Mouse (Mus musculus): ENCODE data around the gene Fgr. TPM values are rescaled to one million over a fixed set of nuclear protein-coding genes. Genes with fewer than 3 reads are reported as not detected.
"Not testable (repeated sequence)": the region's sequence is repeated elsewhere in the genome, so short reads cannot be mapped to it uniquely, and the experiment has no call there.

Gene Fgr
- not detected in 2 replicates for polyA plus RNA-seq (2015; fragmentation: Nextera tagmentation; extraction: Ambion mirVana)

DNA sequence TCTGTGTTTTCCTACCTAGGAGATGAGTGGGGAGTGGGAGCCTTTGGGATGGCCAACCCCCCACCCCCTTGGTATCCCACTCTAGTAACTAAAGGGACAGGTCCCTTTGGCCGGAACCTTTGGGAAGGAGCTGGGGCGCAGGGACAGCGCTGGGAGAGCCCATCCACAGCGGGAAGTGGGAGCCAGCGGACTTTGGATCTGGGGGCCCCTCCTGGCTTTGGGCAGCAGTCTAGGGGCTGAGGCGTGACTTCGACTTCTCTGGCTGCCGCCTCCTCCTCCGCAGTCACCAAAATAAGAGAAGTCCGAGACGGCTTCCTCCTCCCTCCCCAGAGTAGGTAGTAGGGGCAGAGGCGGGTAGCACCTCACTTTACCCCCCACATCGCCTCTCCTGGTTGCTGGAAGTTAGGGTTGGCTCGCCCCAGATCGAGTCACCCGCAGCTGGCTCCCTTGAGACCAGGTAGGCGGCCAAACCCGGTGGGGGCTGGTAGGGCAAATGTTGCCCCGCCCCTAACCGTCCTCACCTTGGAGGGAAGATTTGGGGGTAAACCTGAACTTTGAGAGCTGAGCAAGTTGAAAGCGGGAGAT, at the start of gene Fgr:
Gene Fgr (plus strand): TSS at position 282 of the 585 bp plus-strand sequence.
- Histone ChIP-seq H3K4me2 (peak within 1 kb of the TSS; percentile 42), H3K27me3 (peaks cover 54% of the 10 kb centered on the region), H3K27ac (no peak within 1 kb of the TSS), H3K4me1 (peaks cover 26% of the 10 kb centered on the region), H3K36me3 (ENCODE audit: poor library complexity, severe bottlenecking) (no peaks in the 10 kb centered on the region), H3K9me3 (replicated peaks) (no peaks in the 10 kb centered on the region), H3K9ac (no peak within 1 kb of the TSS), H3K4me3 (no peak within 1 kb of the TSS)
- no peak for ATAC-seq
- 6% methylated on average over 20 of the region's 21 CpGs for WGBS

DNA sequence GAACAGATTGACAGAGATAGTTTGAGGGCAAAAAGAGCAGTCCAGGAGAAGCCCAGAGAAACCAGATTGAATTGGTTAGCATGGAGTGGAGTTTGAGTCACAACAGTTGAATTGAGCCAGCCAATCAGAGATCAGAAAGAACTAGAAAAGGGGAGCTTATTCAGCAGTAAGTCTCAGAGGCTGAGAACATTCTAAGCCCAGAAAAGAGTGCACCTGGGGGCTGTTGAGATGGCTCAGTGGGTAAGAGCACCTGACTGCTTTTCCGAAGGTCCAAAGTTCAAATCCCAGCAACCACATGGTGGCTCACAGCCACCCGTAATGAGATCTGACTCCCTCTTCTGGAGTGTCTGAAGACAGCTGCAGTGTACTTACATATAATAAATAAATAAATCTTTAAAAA, 47.4 kb upstream of the Fgr start:
- WGBS: 79% methylated on average over 2 of the region's 2 CpGs
- not testable (repeated sequence) for H3K9ac ChIP-seq; H3K4me2 ChIP-seq; H3K9me3 ChIP-seq (replicated peaks); ATAC-seq; H3K27ac ChIP-seq; H3K4me1 ChIP-seq; H3K27me3 ChIP-seq; H3K4me3 ChIP-seq; H3K36me3 ChIP-seq (ENCODE audit: poor library complexity, severe bottlenecking)

DNA sequence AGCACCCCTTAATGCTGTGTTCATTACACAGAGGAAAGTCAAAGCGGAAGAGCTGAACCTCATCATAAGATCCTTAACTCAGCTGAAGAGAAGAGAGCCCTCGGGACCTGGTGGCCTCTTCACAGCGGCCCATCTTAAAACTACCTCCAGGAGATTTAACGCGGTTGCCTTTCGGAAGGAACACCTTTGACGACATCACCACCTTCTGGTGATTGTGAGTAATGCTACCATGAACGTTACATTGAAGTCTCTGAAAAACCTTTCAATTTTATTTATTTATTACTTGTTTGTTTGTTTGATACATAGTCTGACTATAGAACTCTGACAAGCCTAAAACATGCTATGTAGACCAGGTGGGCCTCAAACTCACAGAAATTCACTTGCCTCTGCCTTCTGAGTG, 43.1 kb upstream of the Fgr start:
- H3K9ac ChIP-seq: no peak overlapping the region
- H3K4me2 ChIP-seq: no peak overlapping the region
- H3K36me3 ChIP-seq (ENCODE audit: poor library complexity, severe bottlenecking): no peaks in the 10 kb centered on the region
- H3K27me3 ChIP-seq: no peaks in the 10 kb centered on the region
- H3K9me3 ChIP-seq (replicated peaks): no peaks in the 10 kb centered on the region
- H3K4me1 ChIP-seq: 0 out of 2 replicates have a peak, but pooled peaks cover 6% of the 10 kb centered on the region
- 4% methylated on average over 8 of the region's 8 CpGs for WGBS
- no peak overlapping the region for H3K4me3 ChIP-seq
- H3K27ac ChIP-seq: no peak overlapping the region
- no peak for ATAC-seq

DNA sequence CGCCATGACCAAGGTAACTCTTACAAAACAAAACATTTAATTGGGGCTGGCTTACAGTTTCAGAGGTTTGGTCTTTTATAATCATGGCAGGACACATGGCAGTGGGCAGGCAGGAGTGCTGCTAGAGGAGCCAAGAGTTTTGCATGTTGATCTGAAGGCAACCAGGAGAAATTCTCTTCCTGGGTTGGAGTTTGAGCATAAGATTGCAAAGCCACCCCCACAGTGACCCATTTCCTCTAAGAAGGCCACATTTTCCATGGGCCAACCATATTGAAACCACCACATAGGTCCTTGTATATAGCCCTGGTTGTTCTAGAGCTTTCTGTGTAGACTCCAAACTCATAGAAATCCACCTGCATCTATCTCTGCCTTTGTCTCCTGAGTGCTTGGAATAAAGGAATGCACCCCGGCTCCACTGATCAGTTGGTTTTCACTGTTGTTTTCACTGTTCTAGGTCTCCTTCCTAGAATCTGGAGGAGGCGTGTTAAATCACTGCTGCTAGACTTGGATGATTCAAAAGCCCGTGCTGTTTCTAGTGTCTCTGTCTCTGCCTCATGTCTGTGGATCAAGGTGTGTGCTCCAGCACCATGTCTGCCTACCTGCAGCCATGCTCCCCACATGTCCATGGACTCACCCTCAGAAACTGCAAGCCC, 41.0 kb upstream of the Fgr start:
- Histone ChIP-seq H3K4me3 (no peak overlapping the region), H3K9ac (no peak overlapping the region), H3K4me1 (0 out of 2 replicates have a peak, but pooled peaks cover 7% of the 10 kb centered on the region), H3K27me3 (no peaks in the 10 kb centered on the region), H3K4me2 (no peak overlapping the region), H3K9me3 (replicated peaks) (no peaks in the 10 kb centered on the region), H3K27ac (no peak overlapping the region), H3K36me3 (ENCODE audit: poor library complexity, severe bottlenecking) (no peaks in the 10 kb centered on the region)
- no peak for ATAC-seq
- 80% methylated on average over 4 of the region's 4 CpGs for WGBS

DNA sequence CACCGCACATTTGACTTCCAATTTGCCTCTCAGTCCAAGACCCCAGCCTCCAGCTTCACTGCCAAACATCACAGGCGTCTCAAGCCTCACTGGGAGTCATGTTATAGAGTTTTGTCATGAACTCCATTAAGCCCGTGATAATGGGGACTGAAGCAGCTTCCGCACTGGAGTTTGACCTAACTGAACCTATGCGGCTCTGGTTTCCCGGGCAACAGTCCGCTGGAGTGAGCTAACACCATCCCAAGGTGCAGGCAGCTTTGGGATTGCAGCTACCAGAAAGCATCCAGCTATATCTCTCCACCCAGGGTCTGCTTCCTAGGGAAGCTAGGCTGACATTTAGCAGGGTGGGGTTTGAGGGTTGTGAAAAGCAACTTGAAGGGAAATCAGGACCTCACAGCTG, 39.3 kb upstream of the Fgr start:
- H3K9me3 ChIP-seq (replicated peaks): no peaks in the 10 kb centered on the region
- no peak overlapping the region for H3K9ac ChIP-seq
- H3K4me3 ChIP-seq: no peak overlapping the region
- no peaks in the 10 kb centered on the region for H3K36me3 ChIP-seq (ENCODE audit: poor library complexity, severe bottlenecking)
- peaks cover 18% of the 10 kb centered on the region; the same call in 1 of the 2 replicates for H3K4me1 ChIP-seq
- H3K4me2 ChIP-seq: no peak overlapping the region
- H3K27me3 ChIP-seq: no peaks in the 10 kb centered on the region
- H3K27ac ChIP-seq: no peak overlapping the region
- WGBS: 24% methylated on average over 7 of the region's 7 CpGs
- ATAC-seq: no peak

DNA sequence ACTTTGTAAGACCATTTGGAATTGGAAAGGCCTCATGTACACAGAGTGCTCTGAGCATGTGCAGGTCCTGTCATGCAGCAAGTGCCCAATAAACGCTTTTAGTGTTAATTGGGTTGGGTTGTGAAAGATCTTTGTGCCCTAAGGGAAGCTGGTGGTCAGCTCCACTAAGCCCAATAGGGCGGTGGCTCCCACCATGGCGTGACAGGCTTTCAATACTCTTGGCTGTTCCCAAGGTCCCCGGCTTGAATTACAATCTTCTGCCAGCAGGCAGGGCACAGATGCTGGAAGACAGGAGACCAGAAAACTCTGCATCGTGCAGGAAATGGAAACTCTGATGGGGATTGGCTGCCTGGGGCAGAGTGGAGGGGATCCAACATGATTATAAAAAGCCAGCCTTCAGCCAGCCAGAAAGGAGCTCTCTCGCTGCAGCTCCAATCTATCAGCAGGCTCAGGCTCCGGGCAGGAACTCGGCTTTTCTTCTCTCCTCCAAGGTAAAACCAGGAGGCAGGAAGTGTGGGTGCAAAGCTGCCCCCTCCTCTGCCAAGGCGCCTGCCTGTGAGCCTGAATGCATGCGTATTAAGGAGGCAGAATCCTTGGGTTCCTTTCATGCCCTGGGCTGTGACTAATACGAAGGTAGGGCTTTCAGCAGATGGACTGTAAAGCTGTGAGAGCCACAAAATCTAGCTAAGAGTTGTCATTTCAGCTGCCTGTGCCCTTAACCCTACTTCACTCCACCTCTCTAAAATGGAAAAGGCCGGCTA, 35.5 kb upstream of the Fgr start:
- H3K27me3 ChIP-seq: no peaks in the 10 kb centered on the region
- H3K9me3 ChIP-seq (replicated peaks): no peaks in the 10 kb centered on the region
- peak overlapping the region; percentile 35 for H3K4me2 ChIP-seq
- peak overlapping the region; percentile 38; the same call in 1 of the 2 replicates for H3K9ac ChIP-seq
- H3K4me1 ChIP-seq: peaks cover 18% of the 10 kb centered on the region; the same call in 1 of the 2 replicates
- peak; percentile 88 for ATAC-seq
- H3K4me3 ChIP-seq: no peak overlapping the region
- 46% methylated on average over 12 of the region's 12 CpGs for WGBS
- H3K27ac ChIP-seq: peak overlapping the region; percentile 83
- no peaks in the 10 kb centered on the region for H3K36me3 ChIP-seq (ENCODE audit: poor library complexity, severe bottlenecking)

DNA sequence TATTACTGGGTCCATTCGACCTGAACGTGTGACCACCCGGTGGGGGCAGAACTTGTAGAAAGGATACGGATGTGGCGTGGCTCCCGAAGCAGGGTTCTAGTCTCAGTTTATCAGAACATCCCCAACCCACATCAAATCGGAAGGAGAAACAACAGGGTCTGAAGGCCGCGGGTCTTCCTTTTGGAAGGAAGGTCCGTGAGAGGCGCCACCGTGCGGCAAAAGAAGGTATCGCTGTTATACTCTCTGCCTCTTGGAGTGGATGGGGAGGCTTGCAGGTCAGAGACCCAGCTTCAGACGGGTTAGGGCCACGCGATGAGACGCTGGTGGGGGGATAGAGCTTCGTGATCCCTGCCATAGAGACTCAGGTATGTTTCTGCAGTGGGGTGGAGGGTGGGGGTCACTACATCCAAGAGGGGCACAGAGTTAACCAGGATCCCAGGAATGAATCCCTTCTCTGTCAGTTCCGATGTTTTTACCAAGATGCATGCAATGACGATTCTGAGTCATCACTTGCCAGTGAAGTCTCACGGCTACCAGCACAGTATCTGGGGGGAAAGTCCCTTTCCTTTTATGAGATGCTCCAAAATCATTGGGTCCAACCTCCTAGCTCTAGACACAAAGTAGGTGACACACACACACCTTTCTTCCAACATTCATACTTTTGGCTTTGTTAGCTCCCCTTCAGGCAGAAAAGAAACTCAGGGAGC, 34.3 kb upstream of the Fgr start:
- Histone ChIP-seq H3K27ac (no peak overlapping the region), H3K9ac (no peak overlapping the region), H3K36me3 (ENCODE audit: poor library complexity, severe bottlenecking) (no peaks in the 10 kb centered on the region), H3K27me3 (no peaks in the 10 kb centered on the region), H3K4me2 (no peak overlapping the region), H3K4me1 (peaks cover 17% of the 10 kb centered on the region; the same call in 1 of the 2 replicates), H3K4me3 (no peak overlapping the region), H3K9me3 (replicated peaks) (no peaks in the 10 kb centered on the region)
- 21% methylated on average over 22 of the region's 22 CpGs for WGBS
- no peak for ATAC-seq

DNA sequence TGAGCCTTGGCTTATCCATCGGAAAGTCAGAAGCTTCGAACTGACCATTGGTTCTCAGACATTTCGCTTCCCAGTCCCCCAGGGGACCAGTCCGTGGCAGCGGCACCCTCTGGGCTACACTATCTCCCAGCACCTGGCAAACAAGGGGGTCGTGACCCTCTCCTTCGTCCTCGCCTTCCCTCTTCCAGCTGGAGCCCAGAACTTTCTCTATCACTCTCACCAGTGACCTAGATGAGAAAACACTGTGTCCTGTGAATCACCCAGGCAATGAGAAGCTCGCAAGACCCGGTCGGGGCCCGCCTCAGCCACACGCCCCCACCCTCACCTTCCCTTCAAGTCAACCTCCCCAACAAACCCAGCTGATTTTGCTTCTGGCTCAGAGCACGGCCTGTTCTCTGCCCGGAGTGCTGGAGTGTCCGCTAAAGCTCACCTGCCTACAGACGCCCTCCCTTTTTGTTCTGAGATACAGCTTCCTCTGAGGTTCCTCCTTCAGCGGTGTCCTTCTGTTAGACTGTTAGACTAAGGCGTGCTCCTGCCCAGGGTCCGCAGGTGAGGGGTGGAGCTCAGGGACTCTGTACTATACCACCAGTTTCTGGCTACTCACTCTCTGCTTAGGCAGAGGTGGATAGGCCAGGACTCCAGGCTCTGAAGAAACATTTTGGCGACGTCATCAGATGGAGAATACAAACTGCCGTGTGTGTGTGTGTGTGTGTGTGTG, 32.7 kb upstream of the Fgr start:
- H3K27ac ChIP-seq: no peak overlapping the region
- peaks cover 18% of the 10 kb centered on the region for H3K4me1 ChIP-seq
- no peak overlapping the region for H3K9ac ChIP-seq
- ATAC-seq: no peak
- no peaks in the 10 kb centered on the region for H3K27me3 ChIP-seq
- H3K4me2 ChIP-seq: no peak overlapping the region
- no peaks in the 10 kb centered on the region for H3K9me3 ChIP-seq (replicated peaks)
- no peak overlapping the region for H3K4me3 ChIP-seq
- 55% methylated on average over 23 of the region's 23 CpGs for WGBS
- H3K36me3 ChIP-seq (ENCODE audit: poor library complexity, severe bottlenecking): no peaks in the 10 kb centered on the region

DNA sequence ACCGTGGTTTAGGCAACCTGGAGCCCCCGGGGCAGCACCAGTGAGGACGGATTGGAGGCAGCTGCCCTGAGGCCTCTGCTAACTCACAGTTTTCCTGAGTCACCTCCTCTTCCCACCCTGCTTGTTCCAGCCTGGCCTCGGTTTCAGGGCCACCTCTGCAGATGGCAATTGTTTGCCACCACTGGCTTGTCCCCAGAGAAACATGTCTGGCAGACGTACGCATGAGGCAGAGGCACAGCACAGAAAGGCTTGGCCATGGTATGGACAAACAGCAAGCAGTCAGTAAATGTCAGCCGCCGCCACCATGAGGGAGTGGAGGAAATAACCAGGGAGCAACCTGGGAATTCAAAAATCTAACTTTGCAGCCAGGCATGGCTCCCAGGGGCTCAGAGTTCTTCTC, 30.8 kb upstream of the Fgr start:
- H3K9ac ChIP-seq: no peak overlapping the region
- no peak for ATAC-seq

DNA sequence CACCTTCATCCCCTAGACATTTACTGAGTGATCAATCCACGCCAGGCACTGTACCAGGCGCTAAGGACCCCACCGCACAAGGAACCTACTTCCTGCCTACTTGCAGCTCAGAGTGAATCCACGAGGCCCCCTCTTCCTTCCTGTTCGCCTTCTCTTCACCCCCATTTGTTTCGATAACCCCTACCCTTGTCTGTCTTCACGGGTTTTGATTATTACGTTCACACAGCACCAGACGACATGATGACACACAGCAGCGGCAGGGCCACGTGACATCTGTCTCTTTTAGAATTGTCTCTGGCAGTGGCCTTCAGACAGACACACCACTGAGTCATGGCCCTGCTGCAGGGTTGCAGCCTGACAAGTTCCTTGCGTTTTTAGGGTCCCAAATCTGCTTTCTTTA, 29.8 kb upstream of the Fgr start:
- ATAC-seq: no peak
- Histone ChIP-seq H3K9ac (no peak overlapping the region), H3K9me3 (replicated peaks) (no peaks in the 10 kb centered on the region), H3K36me3 (ENCODE audit: poor library complexity, severe bottlenecking) (no peaks in the 10 kb centered on the region), H3K27me3 (0 out of 2 replicates have a peak, but pooled peaks cover 6% of the 10 kb centered on the region), H3K4me1 (peaks cover 16% of the 10 kb centered on the region), H3K4me3 (no peak overlapping the region), H3K4me2 (no peak overlapping the region), H3K27ac (no peak overlapping the region)
- 78% methylated on average over 12 of the region's 12 CpGs for WGBS

More for the DNA sequence above, 30.8 kb upstream of the Fgr start:
- Histone ChIP-seq H3K9me3 (replicated peaks) (no peaks in the 10 kb centered on the region), H3K4me3 (no peak overlapping the region), H3K4me1 (peaks cover 24% of the 10 kb centered on the region), H3K36me3 (ENCODE audit: poor library complexity, severe bottlenecking) (no peaks in the 10 kb centered on the region), H3K27me3 (0 out of 2 replicates have a peak, but pooled peaks cover 6% of the 10 kb centered on the region), H3K27ac (no peak overlapping the region), H3K4me2 (no peak overlapping the region)
- WGBS: 59% methylated on average over 8 of the region's 8 CpGs

DNA sequence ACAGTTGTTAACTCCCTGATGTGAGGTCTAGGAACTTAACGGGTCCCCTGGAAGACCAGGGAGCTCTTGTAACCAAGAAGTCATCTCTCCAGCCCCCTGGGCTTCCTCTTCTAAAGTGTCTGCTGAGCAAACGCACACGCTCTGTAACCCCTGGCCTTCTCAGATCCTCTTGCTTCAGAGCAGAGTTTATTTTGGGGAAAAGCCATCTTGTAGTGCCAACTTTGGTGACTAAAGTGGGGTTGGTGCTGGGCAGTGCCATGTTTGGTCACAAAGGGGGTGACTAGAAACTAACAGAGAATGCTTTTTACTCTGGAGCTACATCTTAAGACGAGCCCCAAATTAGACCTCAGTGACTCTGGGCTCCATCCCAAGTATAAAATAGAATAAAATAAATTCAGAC, 29.1 kb upstream of the Fgr start:
- no peaks in the 10 kb centered on the region for H3K9me3 ChIP-seq (replicated peaks)
- no peak overlapping the region for H3K4me3 ChIP-seq
- no peaks in the 10 kb centered on the region for H3K36me3 ChIP-seq (ENCODE audit: poor library complexity, severe bottlenecking)
- ATAC-seq: no peak
- no peak overlapping the region for H3K27ac ChIP-seq
- peaks cover 10% of the 10 kb centered on the region for H3K27me3 ChIP-seq
- peaks cover 16% of the 10 kb centered on the region for H3K4me1 ChIP-seq
- WGBS: 84% methylated on average over 4 of the region's 4 CpGs
- no peak overlapping the region for H3K4me2 ChIP-seq
- H3K9ac ChIP-seq: no peak overlapping the region

All from forebrain, embryonic 13.5 days (tissue).